Mouse (Mus musculus) myocyte (in vitro differentiated cells): ENCODE results near the gene Enkd1. TPM values are rescaled to one million over a fixed set of nuclear protein-coding genes. Genes with fewer than 3 reads are reported as not detected.

Experiments used
- H3K27me3 ChIP-seq: one replicate; pipeline ENCODE4 v1.6.1; 2011; ENCODE audit not compliant: control insufficient read depth, insufficient read depth, insufficient read length
- H3K36me3 ChIP-seq: one replicate; pipeline ENCODE4 v1.6.1; 2011; ENCODE audit not compliant: control insufficient read depth, insufficient read depth
- H3K4me2 ChIP-seq: one replicate; pipeline ENCODE4 v1.6.1; 2011; ENCODE audit warnings: low read depth, control low read depth
- H3K4me3 ChIP-seq: one replicate; pipeline ENCODE4 v1.5.1; 2011; ENCODE audit warnings: mild to moderate bottlenecking, control low read depth, moderate library complexity
- H3K79me2 ChIP-seq: one replicate; pipeline ENCODE4 v1.6.1; 2011; ENCODE audit not compliant: control insufficient read depth, insufficient read depth
- H3ac ChIP-seq: one replicate; pipeline ENCODE4 v1.6.1; 2011; ENCODE audit not compliant: control insufficient read depth, insufficient read length
- CEBPB ChIP-seq: IDR thresholded peaks from 2 replicates; pipeline ENCODE4 v1.6.1; 2011; ENCODE audit warnings: mild to moderate bottlenecking, moderate library complexity; ENCODE audit not compliant: poor library complexity, insufficient read depth, severe bottlenecking
- E2F4 ChIP-seq: IDR thresholded peaks from one replicate; pipeline ENCODE4 v1.6.1; 2011; ENCODE audit warnings: mild to moderate bottlenecking, control low read depth, moderate library complexity; ENCODE audit not compliant: insufficient read depth
- MAX ChIP-seq: IDR thresholded peaks from one replicate; pipeline ENCODE4 v1.6.1; 2011; ENCODE audit warnings: low read depth, mild to moderate bottlenecking, control low read depth
- MYOD1 ChIP-seq, 3 experiments: IDR thresholded peaks; one replicate each; pipeline ENCODE4 v1.6.1; 2011; ENCODE audit warnings: control low read depth in 2 of 3, low read depth in 2 of 3, mild to moderate bottlenecking in 2 of 3, moderate library complexity in 1 of 3; ENCODE audit not compliant: insufficient read length in 2 of 3, control insufficient read depth in 1 of 3
- MYOG ChIP-seq, 3 experiments: IDR thresholded peaks; one replicate each; pipeline ENCODE4 v1.6.1; 2011; ENCODE audit warnings: control low read depth in 2 of 3, low read depth in 2 of 3, mild to moderate bottlenecking in 2 of 3; ENCODE audit not compliant: insufficient read length in 2 of 3, control insufficient read depth in 1 of 3, insufficient read depth in 1 of 3
- POLR2A ChIP-seq: IDR thresholded peaks from one replicate; pipeline ENCODE4 v1.6.1; 2011; ENCODE audit warnings: low read depth, mild to moderate bottlenecking, control low read depth, moderate library complexity; ENCODE audit not compliant: insufficient read length
- POLR2AphosphoS2 ChIP-seq: IDR thresholded peaks from one replicate; pipeline ENCODE4 v1.6.1; 2011; ENCODE audit warnings: low read depth, control low read depth; ENCODE audit not compliant: insufficient read length
- REST ChIP-seq: IDR thresholded peaks from one replicate; pipeline ENCODE4 v1.6.1; 2011; ENCODE audit warnings: mild to moderate bottlenecking, control low read depth, moderate library complexity; ENCODE audit not compliant: insufficient read depth, insufficient read length
- SRF ChIP-seq: IDR thresholded peaks from one replicate; pipeline ENCODE4 v1.6.1; 2011; ENCODE audit warnings: low read depth; ENCODE audit not compliant: control insufficient read depth, insufficient read length
- TCF12 ChIP-seq: IDR thresholded peaks from one replicate; pipeline ENCODE4 v1.6.1; 2011; ENCODE audit warnings: mild to moderate bottlenecking, control low read depth; ENCODE audit not compliant: poor library complexity, insufficient read depth, severe bottlenecking
- TCF3 ChIP-seq: IDR thresholded peaks from one replicate; pipeline ENCODE4 v1.6.1; 2011; ENCODE audit warnings: low read depth, control low read depth; ENCODE audit not compliant: insufficient read length
- USF1 ChIP-seq: IDR thresholded peaks from one replicate; pipeline ENCODE4 v1.6.1; 2011; ENCODE audit warnings: low read depth, mild to moderate bottlenecking, control low read depth, moderate library complexity
- polyA plus RNA-seq: library from polyadenylated mRNA; unstranded; fragments of >200 nt; fragmentation: generic; extraction: Trizol; gene quantifications from one replicate; pipeline ENCODE4 v1.2.1, GENCODE M21; 2012; ENCODE audit warnings: missing spikeins

Enkd1 gene
- polyA plus RNA-seq, 1 experiment = 21.6 TPM

- Histone ChIP-seq H3K4me3 (no peak overlapping the region), H3K27me3 (no peaks in the 10 kb centered on the region), H3ac (no peak overlapping the region), H3K4me2 (no peak overlapping the region), H3K79me2 (no peaks in the 10 kb centered on the region), H3K36me3 (no peaks in the 10 kb centered on the region)
- TF ChIP-seq MAX (no peak), USF1 (no peak), CEBPB (no peak), SRF (no peak), POLR2AphosphoS2 (no peak), POLR2A (no peak), TCF12 (no peak), E2F4 (no peak), REST (no peak), MYOG (IDR thresholded peaks at IDR 0.05; ENCODE audit: control insufficient read depth in 1 of 3, insufficient read depth in 1 of 3, insufficient read length in 2 of 3, low read depth in 2 of 3) (no peak)
Observed at GRCm38 (mm10) chr8:105743301-105743700, 35.3 kb upstream of the Enkd1 start.

- no peaks in the 10 kb centered on the region for H3K36me3 ChIP-seq
- no peak overlapping the region for H3K4me2 ChIP-seq
- TF ChIP-seq CEBPB = no peak
- TF ChIP-seq TCF12 = no peak
- no peak for TF ChIP-seq E2F4
- no peak for TF ChIP-seq MYOG (IDR thresholded peaks at IDR 0.05; ENCODE audit: control insufficient read depth in 1 of 3, insufficient read depth in 1 of 3, insufficient read length in 2 of 3, low read depth in 2 of 3)
- TF ChIP-seq REST = no peak
- no peak for TF ChIP-seq USF1
- no peak for TF ChIP-seq POLR2AphosphoS2
- TF ChIP-seq MYOD1 (IDR thresholded peaks at IDR 0.05; ENCODE audit: control insufficient read depth in 1 of 3, insufficient read length in 2 of 3, low read depth in 2 of 3) = no peak
- no peak for TF ChIP-seq MAX
- no peak for TF ChIP-seq POLR2A
- H3ac ChIP-seq = no peak overlapping the region
- H3K4me3 ChIP-seq = no peak overlapping the region
- H3K27me3 ChIP-seq = no peaks in the 10 kb centered on the region
- no peaks in the 10 kb centered on the region for H3K79me2 ChIP-seq
Observed at GRCm38 (mm10) chr8:105739216-105739615, 31.2 kb upstream of the Enkd1 start.

DNA sequence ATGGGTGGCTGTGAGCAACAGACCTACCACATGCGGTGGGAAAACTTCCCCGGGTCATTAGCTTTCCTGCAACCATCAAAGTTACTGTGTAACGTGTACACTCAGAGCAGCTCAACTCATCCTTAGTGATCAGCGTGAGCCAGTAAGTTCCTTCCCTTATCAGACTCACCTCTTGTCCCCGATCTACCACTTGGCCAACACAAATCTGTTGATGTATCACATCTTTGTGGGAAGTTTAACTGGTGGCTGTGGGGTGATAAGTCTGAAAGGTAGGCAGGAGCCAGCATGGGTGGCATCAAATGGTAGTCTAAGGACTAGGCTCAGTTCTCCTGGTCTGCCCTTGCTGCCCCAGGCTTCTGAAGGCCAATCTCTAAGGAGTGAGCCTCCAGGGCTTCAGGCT is 24.2 kb upstream of the Enkd1 start:
- no peak overlapping the region for H3ac ChIP-seq
- no peaks in the 10 kb centered on the region for H3K36me3 ChIP-seq
- no peak overlapping the region for H3K4me3 ChIP-seq
- H3K27me3 ChIP-seq = no peaks in the 10 kb centered on the region
- H3K4me2 ChIP-seq = no peak overlapping the region
- H3K79me2 ChIP-seq = no peaks in the 10 kb centered on the region
- TF ChIP-seq SRF (no peak), REST (no peak), E2F4 (no peak), MYOG (IDR thresholded peaks at IDR 0.05; ENCODE audit: control insufficient read depth in 1 of 3, insufficient read depth in 1 of 3, insufficient read length in 2 of 3, low read depth in 2 of 3) (no peak), TCF12 (no peak), MAX (no peak), POLR2AphosphoS2 (no peak), CEBPB (no peak), TCF3 (no peak)

GRCm38 (mm10) chr8:105727397-105728124 is 19.6 kb upstream of the Enkd1 start:
- TF ChIP-seq TCF3 (no peak), TCF12 (no peak), SRF (no peak), CEBPB (no peak), E2F4 (no peak), POLR2AphosphoS2 (no peak), MAX (no peak)
- H3K36me3 ChIP-seq = no peaks in the 10 kb centered on the region
- H3ac ChIP-seq = no peak overlapping the region
- H3K27me3 ChIP-seq = no peaks in the 10 kb centered on the region
- no peaks in the 10 kb centered on the region for H3K79me2 ChIP-seq
- H3K4me2 ChIP-seq = no peak overlapping the region
- H3K4me3 ChIP-seq = no peak overlapping the region

- TF ChIP-seq E2F4 = no peak
- TF ChIP-seq POLR2A = no peak
- TF ChIP-seq TCF12 = no peak
- TF ChIP-seq CEBPB = no peak
- TF ChIP-seq USF1 = no peak
- no peak for TF ChIP-seq POLR2AphosphoS2
- TF ChIP-seq MAX = no peak
- Histone ChIP-seq H3K4me2 (no peak overlapping the region), H3K4me3 (no peak overlapping the region), H3ac (no peak overlapping the region), H3K27me3 (no peaks in the 10 kb centered on the region), H3K79me2 (no peaks in the 10 kb centered on the region), H3K36me3 (no peaks in the 10 kb centered on the region)
Observed at GRCm38 (mm10) chr8:105725726-105726125, 17.7 kb upstream of the Enkd1 start.
